9 mouse cellular contexts compared by ENCODE assay signal in genomic region chr13:97776702-97777101, GRCm38 (mm10). TPM values are rescaled to one million over a fixed set of nuclear protein-coding genes. Genes with fewer than 3 reads are reported as not detected.
A peak's percentile ranks its signal among the peaks of the same experiment; 100 is the strongest.
DNase-seq lines count a peak whose midpoint lies in the region; ATAC-seq and TF ChIP-seq lines count a peak whose summit lies in the region.
"Had no signal": no experiment of that assay in that cellular context is flagged by ENCODE, and none has a peak within 500 bp of the region (broad histone marks: within the 10 kb centered on the region; RNA-seq: fewer than 3 reads in every experiment).

No protein-coding gene starts in this region.

- no peak for TF ChIP-seq CTCF in lung, embryonic 14.5 days (IDR thresholded peaks at IDR 0.05; ENCODE audit: low read depth)

- H3K4me3 ChIP-seq in heart, embryonic 16.5 days (ENCODE audit: low read length), result no peak overlapping the region
- H3K4me3 ChIP-seq in lung, embryonic 14.5 days (ENCODE audit: low read depth, low read length), result no peak overlapping the region
- H3K4me3 ChIP-seq: limb, embryonic 12.5 days had no signal

- H3K9ac ChIP-seq in heart, embryonic 16.5 days (ENCODE audit: low read length), result no peak overlapping the region
- H3K9ac ChIP-seq in lung, embryonic 14.5 days, result no peak overlapping the region
- H3K9ac ChIP-seq: limb, embryonic 12.5 days had no signal

- ATAC-seq in heart, embryonic 16.5 days (replicated peaks; ENCODE audit: extremely low read depth, insufficient read depth, low FRiP score), result peak; percentile 64; the same call in 1 of the 2 replicates
- ATAC-seq in lung, embryonic 14.5 days (ENCODE audit: insufficient read depth), result no peak
- ATAC-seq in monocyte, adult 5-6 weeks (replicated peaks; ENCODE audit: insufficient number of reproducible peaks, low FRiP score, low TSS enrichment, poor library complexity, severe bottlenecking), result no peak

- 46% methylated on average over 3 of the region's 3 CpGs for WGBS in heart, embryonic 16.5 days
- WGBS in lung, embryonic 14.5 days, result 43% methylated on average over 3 of the region's 3 CpGs

- no peaks in the 10 kb centered on the region for H3K27me3 ChIP-seq in heart, embryonic 16.5 days (ENCODE audit: control insufficient read depth, insufficient read depth, low read length)
- H3K27me3 ChIP-seq in lung, embryonic 14.5 days (ENCODE audit: insufficient read depth, low read length), result no peaks in the 10 kb centered on the region

- peaks cover 3% of the 10 kb centered on the region for H3K9me3 ChIP-seq in heart, embryonic 16.5 days (replicated peaks; ENCODE audit: control insufficient read depth, low read length)
- H3K9me3 ChIP-seq in lung, embryonic 14.5 days (ENCODE audit: low read depth, low read length), result peaks cover 4% of the 10 kb centered on the region; the same call in 1 of the 2 replicates

- H3K4me2 ChIP-seq in heart, embryonic 16.5 days (ENCODE audit: low read depth, low read length), result no peak overlapping the region
- H3K4me2 ChIP-seq in lung, embryonic 14.5 days, result no peak overlapping the region
- H3K4me2 ChIP-seq: limb, embryonic 12.5 days had no signal

- H3K27ac ChIP-seq in heart, embryonic 16.5 days (ENCODE audit: low read length), result peak overlapping the region; percentile 45
- H3K27ac ChIP-seq in lung, embryonic 14.5 days (ENCODE audit: low read depth), result no peak overlapping the region; the same call in 1 of the 2 replicates
- H3K27ac ChIP-seq: limb, embryonic 12.5 days had no signal

- DNase-seq in left cerebral cortex, adult 11 months (ENCODE audit: low spot score), result peak; percentile 35
- DNase-seq in left cerebral cortex, adult 18-20 months (ENCODE audit: low spot score in 2 of 2), result no peak
- DNase-seq in adrenal gland, postnatal 36 days, result peak; percentile 44 to 53
- peak; percentile 76 for DNase-seq in lung, embryonic 14.5 days
- DNase-seq in spleen, adult 18-20 months, result no peak
- DNase-seq in retina, embryonic 14.5 days (ENCODE audit: low spot score), result no peak

- peaks cover 32% of the 10 kb centered on the region for H3K4me1 ChIP-seq in heart, embryonic 16.5 days (ENCODE audit: control insufficient read depth, insufficient read depth, low read length)
- H3K4me1 ChIP-seq in lung, embryonic 14.5 days (ENCODE audit: insufficient read depth), result peaks cover 37% of the 10 kb centered on the region

- H3K36me3 ChIP-seq in heart, embryonic 16.5 days (ENCODE audit: control insufficient read depth, insufficient read depth), result no peaks in the 10 kb centered on the region
- no peaks in the 10 kb centered on the region for H3K36me3 ChIP-seq in lung, embryonic 14.5 days (ENCODE audit: insufficient read depth)
- H3K36me3 ChIP-seq: limb, embryonic 12.5 days had no signal

RNA-seq across cellular contexts. Expression of gene Gm10260, which starts 16.3 kb away (rescaled TPM):
- total RNA-seq in left cerebral cortex, adult 18-20 months (2021), result 10 to 100 TPM; 82.5 to 86.3 TPM
- total RNA-seq in adrenal gland, postnatal 36 days (2021), result 100 to 1,000 TPM; 227 TPM
- 4.5 and 21.3 TPM in 2 replicates for polyA plus RNA-seq in heart, embryonic 16.5 days (2015; fragmentation: Nextera tagmentation; extraction: Ambion mirVana)
- polyA plus RNA-seq in lung, embryonic 14.5 days (2014; fragmentation: Nextera tagmentation; extraction: Ambion mirVana), result 2.4 and 8.7 TPM in 2 replicates
- total RNA-seq in monocyte, adult 5-6 weeks (2017), result 5.4 to 13.1 TPM (median 10.0 TPM) in 3 replicates

Comparison
In these comparisons a context has a peak if more than half of its experiments do, and no peak if none do; other contexts are left out.
1. DNase-seq: peak in left cerebral cortex, adult 11 months (single experiment), adrenal gland, postnatal 36 days (2 of 2) and lung, embryonic 14.5 days (single experiment); none in left cerebral cortex, adult 18-20 months (0 of 2), spleen, adult 18-20 months (0 of 2) and retina, embryonic 14.5 days (single experiment).